Mouse (Mus musculus) retina, postnatal 7 days (tissue): ENCODE data around the gene Ryr2.
"Not testable (repeated sequence)": the region's sequence is repeated elsewhere in the genome, so short reads cannot be mapped to it uniquely, and the experiment has no call there.

Source experiments
- DNase-seq: peaks from one replicate; pipeline ENCODE4 v3.0.0-alpha.2; 2012; ENCODE audit warnings: low read depth, low spot score

The Ryr2 gene

GRCm38 (mm10) chr13:12106662-12107632, at the start of gene Ryr2:
TSS of gene Ryr2 (minus strand) at chr13:12106945.
- peak; percentile 72 for DNase-seq

DNA sequence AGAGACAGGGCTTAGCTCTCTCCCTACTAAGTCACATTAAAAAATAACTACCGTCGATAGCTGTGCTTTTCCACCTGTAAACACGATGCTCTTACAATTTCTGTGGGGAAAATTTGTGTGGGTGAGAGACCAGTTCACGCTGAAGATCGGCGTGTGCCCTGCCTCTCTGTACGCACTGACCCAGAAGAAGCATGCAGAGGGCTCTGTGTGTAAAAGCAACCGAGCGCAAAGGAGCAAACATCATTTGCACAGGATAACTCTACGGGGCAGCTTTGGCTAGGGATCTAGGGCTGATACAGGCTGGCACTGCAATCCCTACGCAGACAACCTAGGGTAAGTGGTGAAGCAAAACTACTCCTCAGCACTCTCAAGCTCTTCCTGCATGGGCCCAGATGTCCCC, 47.2 kb upstream of the Ryr2 start:
- DNase-seq, result no peak

- no peak for DNase-seq
Observed at GRCm38 (mm10) chr13:12146918-12147507, 40.3 kb upstream of the Ryr2 start.

- no peak for DNase-seq
Observed at GRCm38 (mm10) chr13:12146402-12146801, 39.7 kb upstream of the Ryr2 start.

DNA sequence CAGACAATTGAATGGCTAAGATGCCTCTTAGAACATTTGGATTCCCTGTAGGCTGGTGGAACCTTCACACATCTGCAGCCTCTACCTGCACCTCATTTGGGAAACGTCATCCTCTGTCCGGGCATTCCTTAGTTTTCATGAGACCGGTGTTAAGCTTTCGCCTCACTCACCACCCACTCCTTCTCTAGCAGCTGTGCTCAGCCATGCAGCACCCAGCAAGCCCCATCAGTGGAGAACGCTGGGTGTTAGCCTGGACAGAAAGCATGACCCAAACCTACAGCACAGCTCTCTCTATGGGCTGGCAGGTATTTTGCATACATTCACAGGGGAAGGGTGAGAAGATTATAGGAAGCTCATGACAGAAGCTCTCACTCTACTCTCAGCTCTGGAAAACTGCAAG, 36.6 kb upstream of the Ryr2 start:
- DNase-seq, result no peak

DNA sequence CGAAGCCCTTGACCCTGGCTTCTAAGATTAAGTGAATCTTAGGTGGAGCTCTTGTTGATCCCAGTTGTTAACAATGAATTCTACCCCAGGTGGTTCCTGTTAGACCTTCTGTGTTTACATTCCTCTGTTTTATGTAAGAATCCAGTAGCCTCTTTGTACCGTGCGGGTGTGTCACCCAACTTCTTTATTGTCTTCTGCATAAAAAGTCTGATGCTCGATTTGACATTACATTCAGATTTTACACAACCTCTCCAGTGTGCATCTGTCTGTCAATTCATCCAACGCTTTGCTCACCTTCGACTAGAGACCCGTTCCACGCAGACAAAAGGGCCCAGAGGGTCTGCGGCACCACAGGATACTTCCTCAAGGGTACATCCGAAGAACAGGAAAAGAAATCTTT, 29.7 kb upstream of the Ryr2 start:
- not testable (repeated sequence) for DNase-seq

DNA sequence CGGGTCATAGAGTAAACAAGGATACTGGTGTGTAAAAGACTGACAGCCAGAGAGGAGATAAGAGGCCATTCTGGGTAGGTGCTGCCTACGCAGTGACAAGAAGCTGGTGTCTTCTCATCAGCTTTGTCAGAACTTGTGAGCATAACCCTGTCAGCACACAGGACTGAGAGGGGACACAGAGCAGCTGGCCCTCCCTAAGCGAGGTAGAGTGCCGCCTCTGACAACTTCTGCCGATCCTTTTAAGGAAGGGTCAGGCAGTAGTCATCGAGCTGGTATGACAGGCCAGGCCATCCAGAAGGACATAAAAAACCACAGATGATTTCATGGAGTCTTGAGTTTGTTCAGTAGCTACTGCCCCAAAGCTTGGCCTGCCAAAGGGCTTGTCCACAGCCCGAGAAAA, 26.8 kb upstream of the Ryr2 start:
- no peak for DNase-seq

DNA sequence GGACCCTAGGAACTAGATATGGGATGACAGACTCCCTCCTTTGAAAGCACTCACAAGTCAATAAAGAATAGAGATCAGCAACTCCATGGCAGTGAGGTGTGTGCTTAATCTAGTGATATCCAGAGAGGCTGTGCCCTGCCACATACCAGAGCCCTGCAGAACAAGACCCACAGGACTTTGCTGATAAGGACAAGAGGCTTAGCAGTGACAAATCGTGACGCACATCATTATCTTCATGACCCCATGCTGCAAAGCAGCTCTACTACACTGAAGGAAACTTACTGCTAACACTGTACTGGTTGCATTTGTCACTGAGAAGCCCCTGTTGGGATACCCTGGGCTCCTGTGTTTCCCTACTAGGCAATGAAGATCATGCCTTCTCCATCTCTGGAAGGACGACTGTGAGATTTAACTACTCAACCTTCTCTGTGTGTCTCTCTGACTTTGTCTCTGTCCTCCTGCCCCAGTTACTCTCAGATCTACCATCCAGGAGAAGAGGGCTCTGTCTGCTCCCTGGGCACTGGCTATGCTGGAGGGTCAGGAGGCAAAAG, 25.5 kb upstream of the Ryr2 start:
- DNase-seq, result no peak

DNA sequence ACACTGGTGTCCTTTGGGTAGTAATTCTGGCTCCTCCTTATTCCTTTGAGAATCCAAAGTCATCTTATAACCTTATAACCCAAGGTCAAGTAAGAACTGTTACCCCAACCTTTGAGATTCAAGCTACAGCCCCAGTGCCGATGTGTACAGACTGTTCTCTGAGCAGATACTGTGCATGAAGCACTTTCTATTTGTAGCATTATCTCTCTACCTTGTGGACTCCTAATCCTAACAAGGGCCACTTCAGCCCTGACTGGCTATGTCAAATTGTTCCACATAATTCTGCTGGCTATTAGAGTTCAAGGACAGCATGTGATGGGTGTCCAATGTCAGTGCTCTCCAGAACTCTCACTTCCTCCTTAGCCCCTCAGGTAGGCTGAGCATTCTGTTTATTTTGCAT, 22.4 kb upstream of the Ryr2 start:
- DNase-seq, result no peak

DNA sequence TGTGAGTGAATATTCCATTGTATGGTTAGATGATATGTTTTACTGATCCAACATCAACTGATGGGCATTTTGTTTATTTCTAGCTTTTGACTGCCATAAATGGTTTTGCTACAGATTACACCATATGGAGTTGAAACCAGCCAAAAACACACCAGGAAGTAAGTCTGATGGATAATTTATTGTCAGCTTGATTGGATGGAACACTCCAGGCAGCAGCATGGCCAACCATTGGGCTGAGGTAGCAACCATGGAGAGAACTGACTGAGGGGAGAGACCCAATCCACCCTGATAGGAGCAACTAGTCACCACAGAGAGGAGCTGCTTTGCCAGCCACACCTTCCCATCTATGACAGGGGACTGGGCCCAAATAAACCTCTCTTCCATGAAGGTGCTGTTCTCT, 19.4 kb upstream of the Ryr2 start:
- DNase-seq, result no peak

GRCm38 (mm10) chr13:12124940-12125540, 18.3 kb upstream of the Ryr2 start:
- no peak for DNase-seq

DNA sequence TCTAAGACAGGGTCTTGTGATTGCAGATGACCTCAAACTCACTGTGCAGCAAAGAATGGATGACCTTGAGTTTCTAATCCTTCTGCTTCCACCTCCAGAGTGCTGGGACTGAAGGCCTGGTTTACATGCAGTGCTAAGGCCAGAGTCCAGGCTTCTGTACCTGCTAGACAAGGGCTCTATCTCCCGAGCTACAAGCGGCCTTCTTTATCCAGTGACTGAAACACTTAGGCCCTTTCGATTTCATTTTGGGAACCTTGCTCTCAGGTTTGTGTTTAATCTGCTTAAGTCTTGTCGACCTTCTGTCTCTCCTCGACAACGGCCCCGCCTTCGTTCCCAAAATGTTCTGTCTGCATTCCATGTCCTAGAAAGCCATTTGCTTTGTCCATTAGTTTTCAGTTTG, 8.8 kb upstream of the Ryr2 start:
- no peak for DNase-seq

DNA sequence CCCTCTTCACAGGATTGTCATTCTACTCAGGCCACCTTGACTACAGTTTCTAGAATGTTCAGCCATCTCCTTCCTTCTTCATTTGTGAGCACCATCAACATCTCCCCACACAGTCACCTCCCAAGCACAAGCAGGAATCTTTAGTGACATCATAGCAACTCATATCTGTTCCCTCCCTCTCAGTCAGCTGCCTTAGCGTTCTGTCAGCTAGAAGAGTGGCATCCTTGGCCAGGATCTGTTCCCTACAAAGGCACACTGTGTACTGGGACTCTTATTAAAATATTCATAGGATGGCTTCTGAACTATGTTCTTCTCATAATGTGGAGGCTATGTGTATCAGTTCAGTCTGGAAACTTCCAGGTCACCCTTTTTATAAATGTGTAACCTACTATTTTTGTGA, 8.1 kb upstream of the Ryr2 start:
- no peak for DNase-seq

- no peak for DNase-seq
Observed at GRCm38 (mm10) chr13:12108955-12109354, 2.2 kb upstream of the Ryr2 start.

- peak; percentile 44 for DNase-seq
Observed at GRCm38 (mm10) chr13:12105830-12106628, 716 bp downstream of the Ryr2 start.

GRCm38 (mm10) chr13:12105231-12105829, 1.4 kb downstream of the Ryr2 start:
- DNase-seq, result no peak

DNA sequence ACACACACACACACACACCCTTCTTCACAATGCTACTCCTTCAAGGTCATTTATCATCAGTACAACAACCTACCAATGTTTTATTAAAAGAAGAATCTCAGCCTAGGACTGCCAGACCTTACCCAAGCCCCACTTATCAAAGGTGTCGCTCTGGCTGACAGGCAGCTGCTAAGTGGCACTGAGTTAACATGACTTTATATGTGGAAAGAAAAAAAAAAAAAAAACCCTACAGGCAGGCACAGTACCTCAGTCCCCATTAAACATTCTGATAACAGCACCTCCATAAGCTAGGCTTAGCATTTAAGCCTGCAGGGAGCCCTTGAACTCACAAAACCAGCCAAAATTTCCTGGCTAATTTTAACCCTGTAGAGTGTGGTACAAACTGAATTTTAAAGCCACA, 2.4 kb downstream of the Ryr2 start:
- no peak for DNase-seq

GRCm38 (mm10) chr13:12103017-12103416, 3.7 kb downstream of the Ryr2 start:
- no peak for DNase-seq

DNA sequence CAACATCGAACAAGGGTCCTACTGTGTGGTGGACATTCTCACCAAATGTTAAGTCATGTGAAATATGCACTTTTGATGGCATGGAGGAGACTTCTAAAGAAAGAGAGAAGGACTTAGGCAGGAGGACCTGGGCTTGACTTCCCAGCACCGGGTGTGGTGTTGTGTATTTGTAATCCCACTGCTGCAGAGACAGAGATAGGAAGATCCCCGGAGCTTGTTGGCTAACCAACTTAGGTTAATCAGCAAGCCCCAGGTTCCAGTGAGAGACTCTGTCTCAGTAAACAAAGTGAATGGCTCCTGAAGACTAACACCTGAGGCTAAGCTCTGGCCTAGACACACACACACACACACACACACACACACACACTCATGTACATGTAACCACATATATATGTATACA, 7.3 kb downstream of the Ryr2 start:
- DNase-seq, result no peak

GRCm38 (mm10) chr13:12098981-12099380, 7.8 kb downstream of the Ryr2 start:
- DNase-seq, result no peak

DNA sequence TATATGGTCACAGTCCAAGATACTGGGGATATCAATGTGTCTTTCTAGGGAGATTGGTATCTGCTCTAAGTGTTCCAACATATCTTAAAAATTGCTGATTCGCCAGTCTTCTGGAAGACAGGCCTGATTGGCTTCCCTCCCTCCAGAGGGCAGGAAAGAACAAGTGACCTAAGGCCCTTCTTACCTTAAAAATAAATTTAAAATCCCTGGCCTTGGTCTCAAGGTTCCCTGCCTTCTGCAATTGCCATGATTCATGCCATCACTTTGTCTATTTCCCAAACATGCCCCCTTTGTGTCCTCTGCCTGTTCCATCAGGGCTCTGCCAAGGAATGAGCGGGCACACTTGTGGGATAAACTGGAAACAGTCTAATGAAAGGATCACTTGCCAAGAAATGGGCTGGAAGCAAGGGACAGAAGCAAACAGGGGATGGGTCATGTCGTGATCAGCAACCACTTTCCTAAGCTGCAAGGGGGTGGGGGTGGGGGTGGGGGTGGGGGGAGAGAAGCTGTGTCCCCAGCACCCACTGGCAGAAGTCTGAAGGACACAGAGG, 10.3 kb downstream of the Ryr2 start:
- no peak for DNase-seq
